Mouse (Mus musculus): Measurements from ENCODE around the gene Slc25a41. TPM values are rescaled to one million over a fixed set of nuclear protein-coding genes. Genes with fewer than 3 reads are reported as not detected.

Gene Slc25a41
- polyA plus RNA-seq, 1 experiment from 2014 or later: not detected

- DNase-seq (no peak), ATAC-seq (ENCODE audit: low FRiP score, low TSS enrichment) (no peak)
- Histone ChIP-seq H3K4me1 (ENCODE audit: control insufficient read depth, insufficient read depth, low read length) (peaks cover 20% of the 10 kb centered on the region), H3K4me3 (replicated peaks; ENCODE audit: low read depth, low read length) (no peak overlapping the region), H3K9ac (replicated peaks; ENCODE audit: low read length) (no peak overlapping the region), H3K9me3 (ENCODE audit: control insufficient read depth, low read length) (no peaks in the 10 kb centered on the region), H3K36me3 (ENCODE audit: control insufficient read depth, insufficient read depth, low read length) (peaks cover 54% of the 10 kb centered on the region), H3K27me3 (ENCODE audit: control insufficient read depth, insufficient read depth, low read length) (no peaks in the 10 kb centered on the region), H3K27ac (replicated peaks; ENCODE audit: low read depth, low read length) (no peak overlapping the region), H3K4me2 (ENCODE audit: low read length) (no peak overlapping the region)
- WGBS: 91% methylated on average over 8 of the region's 8 CpGs
These were observed 46.4 kb downstream of the Slc25a41 start for GRCm38 (mm10) chr17:56995046-56995445.

- Histone ChIP-seq H3K9me3 (ENCODE audit: control insufficient read depth, low read length) (no peaks in the 10 kb centered on the region), H3K27ac (replicated peaks; ENCODE audit: low read depth, low read length) (no peak overlapping the region), H3K9ac (replicated peaks; ENCODE audit: low read length) (peak overlapping the region; percentile 84), H3K4me3 (replicated peaks; ENCODE audit: low read depth, low read length) (peak overlapping the region; percentile 87), H3K36me3 (ENCODE audit: control insufficient read depth, insufficient read depth, low read length) (peaks cover 37% of the 10 kb centered on the region), H3K4me1 (ENCODE audit: control insufficient read depth, insufficient read depth, low read length) (peaks cover 11% of the 10 kb centered on the region), H3K4me2 (ENCODE audit: low read length) (peak overlapping the region; percentile 70), H3K27me3 (ENCODE audit: control insufficient read depth, insufficient read depth, low read length) (no peaks in the 10 kb centered on the region)
- ATAC-seq (ENCODE audit: low FRiP score, low TSS enrichment): no peak
- no peak for DNase-seq
- WGBS: 78% methylated on average over 2 of the region's 2 CpGs
These were observed 50.5 kb downstream of the Slc25a41 start for GRCm38 (mm10) chr17:56990966-56991365.

- Histone ChIP-seq H3K27me3 (ENCODE audit: control insufficient read depth, insufficient read depth, low read length) (no peaks in the 10 kb centered on the region), H3K9ac (replicated peaks; ENCODE audit: low read length) (peak within 1 kb of the TSS; percentile 84), H3K4me3 (replicated peaks; ENCODE audit: low read depth, low read length) (peak within 1 kb of the TSS; percentile 87), H3K4me2 (ENCODE audit: low read length) (peak within 1 kb of the TSS; percentile 70), H3K36me3 (ENCODE audit: control insufficient read depth, insufficient read depth, low read length) (peaks cover 29% of the 10 kb centered on the region), H3K27ac (replicated peaks; ENCODE audit: low read depth, low read length) (peak within 1 kb of the TSS; percentile 82), H3K4me1 (ENCODE audit: control insufficient read depth, insufficient read depth, low read length) (peaks cover 11% of the 10 kb centered on the region), H3K9me3 (ENCODE audit: control insufficient read depth, low read length) (no peaks in the 10 kb centered on the region)
- WGBS: under 1% methylated on average over 52 of the region's 52 CpGs
- DNase-seq (peak; percentile 97), ATAC-seq (ENCODE audit: low FRiP score, low TSS enrichment) (peak; percentile 96)
These were observed 51.2 kb downstream of the Slc25a41 start, which contains the start of gene Clpp for GRCm38 (mm10) chr17:56990115-56990746. Gene Clpp (plus strand): TSS chr17:56990305.

- Histone ChIP-seq H3K36me3 (ENCODE audit: control insufficient read depth, insufficient read depth, low read length) (peaks cover 24% of the 10 kb centered on the region), H3K9me3 (ENCODE audit: control insufficient read depth, low read length) (no peaks in the 10 kb centered on the region), H3K4me1 (ENCODE audit: control insufficient read depth, insufficient read depth, low read length) (peaks cover 11% of the 10 kb centered on the region), H3K9ac (replicated peaks; ENCODE audit: low read length) (peak overlapping the region; percentile 84), H3K4me2 (ENCODE audit: low read length) (peak overlapping the region; percentile 70), H3K4me3 (replicated peaks; ENCODE audit: low read depth, low read length) (peak overlapping the region; percentile 87), H3K27ac (replicated peaks; ENCODE audit: low read depth, low read length) (peak overlapping the region; percentile 82), H3K27me3 (ENCODE audit: control insufficient read depth, insufficient read depth, low read length) (no peaks in the 10 kb centered on the region)
- ATAC-seq (ENCODE audit: low FRiP score, low TSS enrichment) (peak; percentile 93), DNase-seq (peak; percentile 93)
- 3% methylated on average over 25 of the region's 25 CpGs for WGBS
These were observed 51.9 kb downstream of the Slc25a41 start for GRCm38 (mm10) chr17:56989467-56990114.

GRCm38 (mm10) chr17:56988921-56989430 lies 52.5 kb downstream of the Slc25a41 start:
- Histone ChIP-seq H3K27me3 (ENCODE audit: control insufficient read depth, insufficient read depth, low read length) (no peaks in the 10 kb centered on the region), H3K4me2 (ENCODE audit: low read length) (peak overlapping the region; percentile 70), H3K4me1 (ENCODE audit: control insufficient read depth, insufficient read depth, low read length) (peaks cover 11% of the 10 kb centered on the region), H3K4me3 (replicated peaks; ENCODE audit: low read depth, low read length) (peak overlapping the region; percentile 87), H3K9me3 (ENCODE audit: control insufficient read depth, low read length) (no peaks in the 10 kb centered on the region), H3K27ac (replicated peaks; ENCODE audit: low read depth, low read length) (peak overlapping the region; percentile 82), H3K36me3 (ENCODE audit: control insufficient read depth, insufficient read depth, low read length) (peaks cover 18% of the 10 kb centered on the region), H3K9ac (replicated peaks; ENCODE audit: low read length) (peak overlapping the region; percentile 84; the same call in 1 of the 2 replicates)
- 73% methylated on average over 7 of the region's 7 CpGs for WGBS
- DNase-seq: no peak
- no peak for ATAC-seq (ENCODE audit: low FRiP score, low TSS enrichment)

GRCm38 (mm10) chr17:56988441-56988840 lies 53.0 kb downstream of the Slc25a41 start:
- ATAC-seq (ENCODE audit: low FRiP score, low TSS enrichment): no peak

GRCm38 (mm10) chr17:56986105-56986805 lies 55.2 kb downstream of the Slc25a41 start:
- WGBS: 87% methylated on average over 3 of the region's 3 CpGs

More at GRCm38 (mm10) chr17:56988441-56988840, 53.0 kb downstream of the Slc25a41 start:
- Histone ChIP-seq H3K36me3 (ENCODE audit: control insufficient read depth, insufficient read depth, low read length) (peaks cover 13% of the 10 kb centered on the region), H3K9me3 (ENCODE audit: control insufficient read depth, low read length) (no peaks in the 10 kb centered on the region), H3K9ac (replicated peaks; ENCODE audit: low read length) (no peak overlapping the region), H3K4me3 (replicated peaks; ENCODE audit: low read depth, low read length) (no peak overlapping the region), H3K4me2 (ENCODE audit: low read length) (no peak overlapping the region), H3K27me3 (ENCODE audit: control insufficient read depth, insufficient read depth, low read length) (no peaks in the 10 kb centered on the region), H3K27ac (replicated peaks; ENCODE audit: low read depth, low read length) (no peak overlapping the region), H3K4me1 (ENCODE audit: control insufficient read depth, insufficient read depth, low read length) (peaks cover 11% of the 10 kb centered on the region)
- DNase-seq: no peak
- 90% methylated on average over 7 of the region's 7 CpGs for WGBS

GRCm38 (mm10) chr17:56985656-56986055 lies 55.8 kb downstream of the Slc25a41 start:
- no peak overlapping the region for H3K4me3 ChIP-seq (replicated peaks; ENCODE audit: low read depth, low read length)
- H3K4me1 ChIP-seq (ENCODE audit: control insufficient read depth, insufficient read depth, low read length): peaks cover under 1% of the 10 kb centered on the region; the same call in 1 of the 2 replicates
- H3K9ac ChIP-seq (replicated peaks; ENCODE audit: low read length): no peak overlapping the region
- H3K4me2 ChIP-seq (ENCODE audit: low read length): no peak overlapping the region
- DNase-seq (no peak), ATAC-seq (ENCODE audit: low FRiP score, low TSS enrichment) (no peak)
- 81% methylated on average over 3 of the region's 3 CpGs for WGBS
- no peaks in the 10 kb centered on the region for H3K27me3 ChIP-seq (ENCODE audit: control insufficient read depth, insufficient read depth, low read length)
- no peaks in the 10 kb centered on the region for H3K36me3 ChIP-seq (ENCODE audit: control insufficient read depth, insufficient read depth, low read length)
- no peak overlapping the region for H3K27ac ChIP-seq (replicated peaks; ENCODE audit: low read depth, low read length)
- H3K9me3 ChIP-seq (ENCODE audit: control insufficient read depth, low read length): no peaks in the 10 kb centered on the region

More at GRCm38 (mm10) chr17:56986105-56986805, 55.2 kb downstream of the Slc25a41 start:
- Histone ChIP-seq H3K9ac (replicated peaks; ENCODE audit: low read length) (no peak overlapping the region), H3K4me2 (ENCODE audit: low read length) (no peak overlapping the region), H3K4me3 (replicated peaks; ENCODE audit: low read depth, low read length) (no peak overlapping the region), H3K4me1 (ENCODE audit: control insufficient read depth, insufficient read depth, low read length) (peaks cover 6% of the 10 kb centered on the region), H3K27me3 (ENCODE audit: control insufficient read depth, insufficient read depth, low read length) (no peaks in the 10 kb centered on the region), H3K27ac (replicated peaks; ENCODE audit: low read depth, low read length) (no peak overlapping the region), H3K36me3 (ENCODE audit: control insufficient read depth, insufficient read depth, low read length) (no peaks in the 10 kb centered on the region), H3K9me3 (ENCODE audit: control insufficient read depth, low read length) (no peaks in the 10 kb centered on the region)
- DNase-seq (no peak), ATAC-seq (ENCODE audit: low FRiP score, low TSS enrichment) (no peak)
